Mouse (Mus musculus) embryonic facial prominence, embryonic 15.5 days (tissue): ENCODE results near the gene Serpina3g. TPM values are rescaled to one million over a fixed set of nuclear protein-coding genes. Genes with fewer than 3 reads are reported as not detected.

ENCODE experiments used
- ATAC-seq: fragments of 200-750 bp; cut with Nextera tagmentation; 2 replicates; pipeline ENCODE4 v1.8.0; 2017; ENCODE audit warnings: low read depth, moderate TSS enrichment; ENCODE audit not compliant: insufficient number of reproducible peaks, low FRiP score, low TSS enrichment
- H3K27ac ChIP-seq: fragments of 300-500 bp; sonication (generic); replicated peaks from 2 replicates; pipeline ENCODE4 v1.5.1; 2015; ENCODE audit warnings: mild to moderate bottlenecking, inconsistent platforms
- H3K27me3 ChIP-seq: fragments of 300-500 bp; sonication (generic); 2 replicates; pipeline ENCODE4 v1.6.1; 2015; ENCODE audit warnings: inconsistent platforms
- H3K36me3 ChIP-seq: fragments of 300-500 bp; sonication (generic); 2 replicates; pipeline ENCODE4 v1.6.1; 2015; ENCODE audit warnings: mild to moderate bottlenecking, inconsistent platforms
- H3K4me1 ChIP-seq: fragments of 300-500 bp; sonication (generic); 2 replicates; pipeline ENCODE4 v1.6.1; 2015; ENCODE audit warnings: inconsistent platforms
- H3K4me2 ChIP-seq: fragments of 300-500 bp; sonication (generic); replicated peaks from 2 replicates; pipeline ENCODE4 v1.6.1; 2015; ENCODE audit warnings: mild to moderate bottlenecking, inconsistent platforms
- H3K4me3 ChIP-seq: fragments of 300-500 bp; sonication (generic); replicated peaks from 2 replicates; pipeline ENCODE4 v1.5.1; 2015; ENCODE audit warnings: mild to moderate bottlenecking, inconsistent platforms
- H3K9ac ChIP-seq: fragments of 300-500 bp; sonication (generic); 2 replicates; pipeline ENCODE4 v1.6.1; 2015; ENCODE audit warnings: inconsistent platforms
- H3K9me3 ChIP-seq: fragments of 300-500 bp; sonication (generic); replicated peaks from 2 replicates; pipeline ENCODE4 v1.6.1; 2016; ENCODE audit warnings: inconsistent platforms
- WGBS: fragments of 180-500 bp; shearing (Covaris S2); methylation state at CpG from one replicate; pipeline ENCODE4 v1.1.7; 2015; 5-methylcytosine and 5-hydroxymethylcytosine counted together
- polyA plus RNA-seq: library from polyadenylated mRNA; unstranded; fragments of >200 nt; fragmentation: Nextera tagmentation; extraction: Ambion mirVana; gene quantifications from 2 replicates; pipeline ENCODE4 v1.2.1, GENCODE M21; 2015

Gene Serpina3g
- polyA plus RNA-seq: 0.63 and 0.83 TPM in 2 replicates

DNA sequence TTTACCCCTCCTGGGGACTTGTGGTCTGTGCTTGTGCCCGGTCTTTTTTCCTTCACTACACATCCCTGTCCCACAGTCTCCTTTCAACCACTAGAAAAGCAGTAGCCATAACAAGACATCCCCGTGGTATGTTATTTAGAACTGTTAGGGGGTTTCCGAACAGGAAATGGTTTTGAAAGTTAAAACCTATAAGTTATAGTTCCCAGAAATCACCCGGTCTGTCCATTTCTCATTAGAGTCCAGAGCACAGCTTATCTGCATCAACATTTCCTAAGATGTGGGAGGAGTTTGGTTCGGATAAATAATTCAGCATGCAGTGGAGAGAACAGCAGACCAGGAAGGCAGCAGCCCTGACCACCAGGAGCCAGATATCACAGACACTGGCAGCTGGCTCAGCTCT is at the start of gene Serpina3g:
TSS of gene Serpina3g (plus strand) at position 331 of the 400 bp plus-strand sequence.
- no peaks in the 10 kb centered on the region for H3K36me3 ChIP-seq
- no peak for ATAC-seq
- no peaks in the 10 kb centered on the region for H3K9me3 ChIP-seq
- H3K9ac ChIP-seq: no peak within 1 kb of the TSS
- no peak within 1 kb of the TSS for H3K4me3 ChIP-seq
- H3K27ac ChIP-seq: no peak within 1 kb of the TSS
- no peaks in the 10 kb centered on the region for H3K4me1 ChIP-seq
- WGBS: 39% methylated on average over 5 of the region's 5 CpGs
- H3K27me3 ChIP-seq: no peaks in the 10 kb centered on the region
- no peak within 1 kb of the TSS for H3K4me2 ChIP-seq

DNA sequence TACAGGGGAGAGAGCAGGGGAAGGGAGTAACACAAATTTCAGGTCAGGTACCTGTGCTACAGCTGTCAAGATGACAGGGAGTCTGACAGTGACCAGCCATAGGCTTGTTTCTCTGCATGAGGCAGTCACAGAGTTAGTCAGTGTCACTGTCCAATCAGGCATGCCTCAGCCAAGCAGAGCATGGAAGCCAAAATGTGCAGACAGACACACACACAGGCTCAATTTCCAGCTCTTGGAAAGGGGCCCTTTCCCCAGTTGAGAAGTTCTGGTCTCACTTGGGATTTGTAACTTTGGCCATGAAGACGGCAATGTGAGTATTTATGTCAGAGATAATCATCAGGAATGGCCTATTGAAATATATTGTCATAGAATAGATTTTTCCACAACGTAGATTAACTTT is 46.8 kb upstream of the Serpina3g start:
- H3K27me3 ChIP-seq: no peaks in the 10 kb centered on the region
- no peaks in the 10 kb centered on the region for H3K4me1 ChIP-seq
- H3K36me3 ChIP-seq: no peaks in the 10 kb centered on the region
- 62% methylated on average over 2 of the region's 2 CpGs for WGBS
- no peak for ATAC-seq
- H3K27ac ChIP-seq: no peak overlapping the region
- no peak overlapping the region for H3K4me3 ChIP-seq
- H3K9ac ChIP-seq: no peak overlapping the region
- no peaks in the 10 kb centered on the region for H3K9me3 ChIP-seq
- H3K4me2 ChIP-seq: no peak overlapping the region

DNA sequence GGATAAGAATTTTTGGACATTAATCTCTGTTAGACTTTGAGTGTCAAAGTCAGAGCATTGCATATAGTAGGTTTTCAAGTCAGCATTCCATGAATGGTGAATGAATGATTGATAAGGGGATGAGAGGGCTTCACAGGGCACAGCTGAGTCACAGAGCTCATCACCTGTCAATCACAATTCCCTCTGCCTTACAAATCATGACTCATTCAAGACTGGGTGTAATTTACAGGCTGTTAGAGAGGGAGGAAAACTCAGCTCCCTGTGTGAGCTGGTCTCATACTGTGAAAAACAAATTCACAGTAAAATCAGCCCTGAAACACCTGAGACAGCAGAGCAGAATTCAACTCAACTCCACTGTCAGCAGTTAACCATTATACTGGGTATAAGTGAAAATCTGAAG is 45.2 kb upstream of the Serpina3g start:
- no peak for ATAC-seq

DNA sequence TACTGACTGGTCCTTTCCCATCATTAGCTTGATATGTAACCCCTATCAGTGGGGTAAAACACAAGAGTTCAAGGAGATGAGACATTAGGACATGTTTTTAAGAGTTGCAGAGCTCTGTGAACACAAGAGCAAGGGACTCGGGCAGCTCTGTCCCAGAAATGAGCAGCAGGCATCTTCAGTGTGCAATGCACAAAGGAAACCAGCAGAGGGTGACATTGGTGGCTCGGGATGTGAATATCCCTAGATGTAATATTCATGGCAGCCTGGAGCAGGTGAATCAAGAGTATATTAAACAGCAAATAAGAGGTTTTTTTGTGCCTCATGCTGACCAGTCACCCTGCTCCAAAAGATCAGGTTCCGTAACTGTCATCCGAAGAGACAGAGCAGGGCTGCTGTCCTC is 26.9 kb upstream of the Serpina3g start:
- no peak for ATAC-seq
- Histone ChIP-seq H3K27ac (no peak overlapping the region), H3K9me3 (no peaks in the 10 kb centered on the region), H3K9ac (no peak overlapping the region), H3K27me3 (no peaks in the 10 kb centered on the region), H3K4me2 (no peak overlapping the region), H3K4me3 (no peak overlapping the region), H3K4me1 (no peaks in the 10 kb centered on the region), H3K36me3 (no peaks in the 10 kb centered on the region)
- WGBS: 76% methylated on average over 4 of the region's 4 CpGs

More for the DNA sequence above, 45.2 kb upstream of the Serpina3g start:
- no peak overlapping the region for H3K9ac ChIP-seq
- no peaks in the 10 kb centered on the region for H3K36me3 ChIP-seq
- no peak overlapping the region for H3K27ac ChIP-seq
- no peaks in the 10 kb centered on the region for H3K27me3 ChIP-seq
- H3K4me3 ChIP-seq: no peak overlapping the region
- H3K9me3 ChIP-seq: no peaks in the 10 kb centered on the region
- no peaks in the 10 kb centered on the region for H3K4me1 ChIP-seq
- H3K4me2 ChIP-seq: no peak overlapping the region

DNA sequence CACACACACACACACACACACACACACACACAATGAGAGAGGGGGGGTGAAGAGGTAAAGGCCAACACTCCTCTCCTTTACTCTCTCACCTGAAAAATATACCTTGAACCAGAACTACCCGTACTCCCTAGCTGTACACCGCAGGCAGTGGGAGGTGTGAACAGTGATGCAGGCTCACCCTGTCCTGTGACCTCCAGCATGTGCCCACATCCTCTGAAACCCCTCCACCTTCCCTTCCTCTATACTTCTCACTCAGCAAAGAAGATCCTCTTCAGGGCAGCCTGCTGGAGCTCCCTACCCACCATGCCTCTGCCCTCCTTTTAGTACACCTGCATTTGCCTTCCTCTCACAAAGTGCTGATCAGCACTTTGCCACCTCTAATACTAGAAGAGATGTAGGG is 26.2 kb upstream of the Serpina3g start:
- 95% methylated on average over 2 of the region's 2 CpGs for WGBS
- Histone ChIP-seq H3K27me3 (no peaks in the 10 kb centered on the region), H3K4me1 (no peaks in the 10 kb centered on the region), H3K4me3 (no peak overlapping the region), H3K27ac (no peak overlapping the region), H3K36me3 (no peaks in the 10 kb centered on the region), H3K4me2 (no peak overlapping the region), H3K9me3 (no peaks in the 10 kb centered on the region), H3K9ac (no peak overlapping the region)
- ATAC-seq: no peak

DNA sequence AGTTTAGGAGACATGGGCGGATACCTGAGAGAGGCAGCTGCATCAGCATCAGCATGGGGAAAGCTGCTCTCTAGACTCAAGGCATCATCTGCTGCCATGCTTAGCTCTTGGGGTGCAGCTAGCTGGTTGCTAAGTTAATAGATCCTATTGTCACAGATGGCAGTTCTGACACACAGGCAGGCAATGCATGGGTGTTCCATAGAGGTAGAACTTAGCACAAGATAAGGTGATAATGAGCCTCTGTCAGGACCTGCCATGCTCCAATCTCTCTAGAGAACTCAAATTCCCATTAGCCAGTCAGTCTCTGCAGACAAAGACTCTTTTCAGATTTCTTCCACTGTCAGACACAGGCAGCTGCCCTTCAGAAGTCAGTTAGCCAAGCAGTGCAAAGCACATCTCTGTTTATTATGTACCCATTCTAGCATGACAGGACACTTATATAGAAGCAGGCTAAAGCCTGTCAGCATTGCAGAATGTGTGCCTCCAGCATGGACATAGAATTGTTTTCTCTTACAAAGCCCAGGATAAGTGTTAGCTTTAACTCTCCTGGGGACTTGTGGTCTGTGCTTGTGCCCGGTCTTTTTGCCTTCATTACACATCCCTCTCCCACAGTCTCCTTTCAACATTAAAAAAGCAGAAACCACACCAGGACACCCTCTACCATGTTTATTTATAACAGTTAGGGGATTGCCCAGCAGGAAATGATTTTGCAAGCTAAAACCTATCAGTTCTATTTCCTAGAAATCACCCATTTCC is 22.2 kb upstream of the Serpina3g start:
- no peak for ATAC-seq
- Histone ChIP-seq H3K9me3 (no peaks in the 10 kb centered on the region), H3K36me3 (no peaks in the 10 kb centered on the region), H3K4me3 (no peak overlapping the region), H3K9ac (no peak overlapping the region), H3K27ac (no peak overlapping the region), H3K27me3 (no peaks in the 10 kb centered on the region), H3K4me1 (no peaks in the 10 kb centered on the region), H3K4me2 (no peak overlapping the region)
- WGBS: 59% methylated on average over 2 of the region's 2 CpGs

DNA sequence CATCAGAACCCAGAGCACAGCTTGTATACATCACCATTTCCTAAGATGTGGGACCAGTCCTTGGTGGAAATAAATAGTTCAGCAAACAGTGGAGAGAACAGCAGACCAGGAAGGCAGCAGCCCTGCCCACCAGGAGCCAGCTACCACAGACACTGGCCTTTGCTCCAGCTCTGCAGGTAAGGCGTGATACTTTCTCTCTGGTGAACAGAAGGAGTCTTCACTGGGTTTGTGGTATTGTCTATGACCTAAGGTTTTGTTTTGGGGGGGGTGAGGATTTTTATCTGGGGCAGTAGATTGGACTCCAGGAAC is 21.6 kb upstream of the Serpina3g start, which contains the start of gene Serpina3f:
TSS of gene Serpina3f (plus strand) at position 100 of the 309 bp plus-strand sequence.
- Histone ChIP-seq H3K4me1 (no peaks in the 10 kb centered on the region), H3K4me2 (no peak within 1 kb of the TSS), H3K27me3 (no peaks in the 10 kb centered on the region), H3K4me3 (no peak within 1 kb of the TSS), H3K36me3 (no peaks in the 10 kb centered on the region), H3K9ac (no peak within 1 kb of the TSS), H3K9me3 (no peaks in the 10 kb centered on the region), H3K27ac (no peak within 1 kb of the TSS)
- 66% methylated on average over 1 of the region's 1 CpGs for WGBS
- ATAC-seq: no peak

DNA sequence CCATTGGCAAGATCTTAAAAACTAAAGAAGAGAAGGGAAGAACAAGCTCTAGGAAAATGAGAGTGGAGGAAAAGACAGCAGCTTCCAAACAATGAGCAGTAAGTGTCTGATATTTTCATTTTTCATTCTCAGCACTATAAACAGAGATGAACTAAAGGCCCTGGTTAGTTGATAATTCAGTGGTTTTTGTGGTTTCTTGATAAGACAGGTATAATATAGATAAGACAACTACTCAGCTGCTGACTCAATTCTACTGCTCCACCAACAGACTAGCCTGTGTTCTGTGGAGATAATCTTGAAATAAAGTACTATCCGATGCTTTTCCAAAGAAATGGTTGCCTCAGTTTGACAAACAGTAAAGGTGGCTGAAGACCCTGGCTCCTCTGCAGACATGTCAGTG is 20.8 kb upstream of the Serpina3g start:
- no peaks in the 10 kb centered on the region for H3K27me3 ChIP-seq
- no peaks in the 10 kb centered on the region for H3K9me3 ChIP-seq
- ATAC-seq: no peak
- no peak overlapping the region for H3K4me3 ChIP-seq
- no peak overlapping the region for H3K9ac ChIP-seq
- no peaks in the 10 kb centered on the region for H3K4me1 ChIP-seq
- 93% methylated on average over 1 of the region's 1 CpGs for WGBS
- H3K27ac ChIP-seq: no peak overlapping the region
- no peaks in the 10 kb centered on the region for H3K36me3 ChIP-seq
- no peak overlapping the region for H3K4me2 ChIP-seq

DNA sequence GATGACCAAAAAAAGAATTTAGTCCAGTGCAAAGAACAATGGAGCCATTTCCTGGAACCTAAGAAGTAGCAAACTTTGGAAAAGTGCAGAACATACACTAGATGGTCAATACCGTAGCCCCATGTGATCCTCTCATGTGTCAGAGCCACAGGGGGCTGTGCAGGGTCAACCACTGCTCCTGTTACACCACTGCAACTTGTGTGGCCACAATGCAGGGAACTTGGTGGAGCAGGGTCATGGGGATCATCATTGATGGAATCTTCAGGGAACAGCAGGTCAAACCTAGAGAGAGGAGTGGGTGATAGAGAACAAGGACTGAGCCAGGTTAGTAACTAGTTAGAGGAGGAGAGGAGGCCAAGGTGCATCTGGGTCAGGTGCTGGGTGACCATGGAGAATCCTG is 14.4 kb upstream of the Serpina3g start:
- no peak overlapping the region for H3K4me3 ChIP-seq
- H3K4me2 ChIP-seq: no peak overlapping the region
- H3K4me1 ChIP-seq: no peaks in the 10 kb centered on the region
- no peak overlapping the region for H3K9ac ChIP-seq
- no peaks in the 10 kb centered on the region for H3K27me3 ChIP-seq
- H3K27ac ChIP-seq: no peak overlapping the region
- no peaks in the 10 kb centered on the region for H3K36me3 ChIP-seq
- ATAC-seq: no peak
- 66% methylated on average over 1 of the region's 1 CpGs for WGBS
- no peaks in the 10 kb centered on the region for H3K9me3 ChIP-seq

DNA sequence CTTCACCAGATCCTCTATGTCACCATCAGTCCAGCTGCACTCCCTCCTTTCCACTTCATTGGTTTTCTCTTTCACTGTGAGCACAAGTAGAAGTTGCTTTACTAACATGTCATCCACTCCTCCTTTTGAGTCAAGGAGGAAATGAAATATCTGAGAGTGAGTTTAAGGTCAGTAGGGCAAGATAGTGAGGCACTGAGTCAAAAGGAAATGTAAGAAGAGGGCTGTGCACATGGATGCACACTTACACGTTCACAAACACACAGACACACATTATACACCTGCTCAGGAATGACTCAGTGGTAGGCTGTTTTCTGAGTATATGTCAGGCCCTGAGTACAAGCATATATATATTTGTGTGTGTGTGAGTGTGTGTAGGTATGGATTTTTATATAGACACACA is 12.4 kb upstream of the Serpina3g start:
- Histone ChIP-seq H3K9ac (no peak overlapping the region), H3K4me1 (no peaks in the 10 kb centered on the region), H3K4me2 (no peak overlapping the region), H3K36me3 (no peaks in the 10 kb centered on the region), H3K27ac (no peak overlapping the region), H3K9me3 (no peaks in the 10 kb centered on the region), H3K4me3 (no peak overlapping the region), H3K27me3 (no peaks in the 10 kb centered on the region)
- ATAC-seq: no peak
- 59% methylated on average over 1 of the region's 1 CpGs for WGBS

DNA sequence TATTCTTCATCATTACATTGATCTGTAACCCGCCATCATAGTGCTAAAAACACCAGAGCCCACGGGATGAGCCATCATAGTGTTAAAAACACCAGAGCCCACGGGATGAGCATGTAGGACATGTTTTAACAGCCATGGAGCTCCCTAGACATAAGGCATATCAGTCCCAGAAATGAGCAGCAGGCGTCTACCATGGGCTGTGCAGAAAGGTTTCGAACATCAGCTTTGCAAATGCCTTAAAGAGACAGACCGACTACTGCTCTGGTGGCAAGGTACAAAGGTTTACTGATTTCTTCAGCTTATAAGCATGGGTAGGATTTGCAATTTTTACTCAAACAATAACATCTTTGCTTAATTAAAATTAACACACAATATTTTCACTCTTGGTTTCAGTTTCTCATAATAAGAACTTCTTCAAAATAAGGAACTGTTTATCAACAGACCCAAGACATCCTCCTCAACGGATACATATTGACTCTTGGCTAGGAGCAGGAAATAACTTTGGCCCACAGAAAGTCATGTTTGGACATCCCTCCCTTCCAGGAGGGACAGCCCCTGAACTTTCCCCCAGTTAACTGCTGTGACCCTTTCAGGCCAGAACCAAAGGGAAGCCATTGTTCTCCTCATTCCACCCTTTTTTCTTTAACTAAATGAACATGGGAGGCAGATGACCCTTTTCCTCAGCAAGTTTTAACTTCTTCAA is 11.3 kb upstream of the Serpina3g start:
- 58% methylated on average over 7 of the region's 7 CpGs for WGBS
- ATAC-seq: no peak
- no peak overlapping the region for H3K27ac ChIP-seq

DNA sequence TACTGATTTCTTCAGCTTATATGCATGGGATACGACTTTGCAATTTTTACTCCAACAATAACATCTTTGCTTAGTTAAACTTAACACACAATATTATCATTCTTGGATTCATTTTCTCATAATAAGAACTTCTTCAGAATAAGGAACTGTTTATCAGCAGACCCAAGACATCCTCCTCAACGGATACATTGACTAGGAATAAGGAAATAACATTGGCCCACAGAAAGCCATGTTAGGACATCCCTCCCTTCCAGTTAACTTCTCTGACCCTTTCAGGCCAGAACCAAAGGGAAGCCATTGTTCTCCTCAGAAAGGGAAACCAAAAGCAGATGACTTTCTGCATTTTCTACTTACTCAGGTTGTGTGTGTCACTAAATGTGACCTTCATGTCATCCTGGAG is 5.3 kb upstream of the Serpina3g start:
- Histone ChIP-seq H3K36me3 (no peaks in the 10 kb centered on the region), H3K9ac (no peak overlapping the region), H3K4me2 (no peak overlapping the region), H3K9me3 (no peaks in the 10 kb centered on the region), H3K27ac (no peak overlapping the region), H3K4me3 (no peak overlapping the region), H3K4me1 (no peaks in the 10 kb centered on the region), H3K27me3 (no peaks in the 10 kb centered on the region)
- WGBS: 47% methylated on average over 2 of the region's 2 CpGs
- ATAC-seq: no peak

More for the DNA sequence above, 11.3 kb upstream of the Serpina3g start:
- H3K9me3 ChIP-seq: no peaks in the 10 kb centered on the region
- no peak overlapping the region for H3K4me3 ChIP-seq
- no peaks in the 10 kb centered on the region for H3K36me3 ChIP-seq
- no peaks in the 10 kb centered on the region for H3K27me3 ChIP-seq
- no peak overlapping the region for H3K4me2 ChIP-seq
- H3K9ac ChIP-seq: no peak overlapping the region
- H3K4me1 ChIP-seq: no peaks in the 10 kb centered on the region
